Mouse (Mus musculus) midbrain, embryonic 12.5 days (tissue): Measurements from ENCODE around the gene Defb28. TPM values are rescaled to one million over a fixed set of nuclear protein-coding genes. Genes with fewer than 3 reads are reported as not detected.

ENCODE experiments used
- ATAC-seq: fragments of 200-750 bp; cut with Nextera tagmentation; 2 replicates; pipeline ENCODE4 v1.8.0; 2017; ENCODE audit warnings: low read depth, moderate TSS enrichment, moderate library complexity; ENCODE audit not compliant: low FRiP score
- H3K27ac ChIP-seq: fragments of 300-500 bp; sonication (generic); replicated peaks from 2 replicates; pipeline ENCODE4 v1.5.1; 2016; ENCODE audit warnings: mild to moderate bottlenecking
- H3K27me3 ChIP-seq: fragments of 300-500 bp; sonication (generic); 2 replicates; pipeline ENCODE4 v1.6.1; 2016; ENCODE audit warnings: mild to moderate bottlenecking
- H3K36me3 ChIP-seq: fragments of 300-500 bp; sonication (generic); 2 replicates; pipeline ENCODE4 v1.6.1; 2016
- H3K4me1 ChIP-seq: fragments of 300-500 bp; sonication (generic); 2 replicates; pipeline ENCODE4 v1.6.1; 2016
- H3K4me2 ChIP-seq: fragments of 300-500 bp; sonication (generic); replicated peaks from 2 replicates; pipeline ENCODE4 v1.6.1; 2016; ENCODE audit warnings: mild to moderate bottlenecking, moderate library complexity
- H3K4me3 ChIP-seq: fragments of 300-500 bp; sonication (generic); 2 replicates; pipeline ENCODE4 v1.5.1; 2016; ENCODE audit warnings: mild to moderate bottlenecking
- H3K9ac ChIP-seq: fragments of 300-500 bp; sonication (generic); replicated peaks from 2 replicates; pipeline ENCODE4 v1.6.1; 2016; ENCODE audit warnings: mild to moderate bottlenecking, moderate library complexity
- H3K9me3 ChIP-seq: fragments of 300-500 bp; sonication (generic); 2 replicates; pipeline ENCODE4 v1.6.1; 2016; ENCODE audit warnings: mild to moderate bottlenecking
- WGBS: fragments of 180-500 bp; shearing (Covaris S2); methylation state at CpG from one replicate; pipeline ENCODE4 v1.1.7; 2016; 5-methylcytosine and 5-hydroxymethylcytosine counted together
- polyA plus RNA-seq: library from polyadenylated mRNA; unstranded; fragments of >200 nt; fragmentation: Nextera tagmentation; extraction: Ambion mirVana; gene quantifications from 2 replicates; pipeline ENCODE4 v1.2.1, GENCODE M21; 2016

Gene Defb28
- polyA plus RNA-seq, 1 experiment from 2014 or later, result not detected

GRCm38 (mm10) chr2:152570313-152570712, 52.3 kb downstream of the Defb28 start:
- Histone ChIP-seq H3K4me1 (no peaks in the 10 kb centered on the region), H3K4me3 (no peak overlapping the region), H3K4me2 (no peak overlapping the region), H3K9me3 (no peaks in the 10 kb centered on the region), H3K36me3 (no peaks in the 10 kb centered on the region), H3K27me3 (no peaks in the 10 kb centered on the region), H3K9ac (no peak overlapping the region), H3K27ac (no peak overlapping the region)
- no peak for ATAC-seq
- 89% methylated on average over 6 of the region's 6 CpGs for WGBS

Other genes starting within 250 kb of the Defb28 start
- gene Tbc1d20, start 224.4 kb upstream of the Defb28 start, polyA plus RNA-seq, result 35.3 and 40.3 TPM in 2 replicates
- 91.4 and 96.6 TPM in 2 replicates for gene Rbck1, start 185.6 kb upstream of the Defb28 start, polyA plus RNA-seq
- 2.1 and 2.5 TPM in 2 replicates for gene Trib3, start 174.2 kb upstream of the Defb28 start, polyA plus RNA-seq
- 12.5 and 16.1 TPM in 2 replicates for gene Nrsn2, start 141.6 kb upstream of the Defb28 start, polyA plus RNA-seq
- 15.6 and 18.7 TPM in 2 replicates for gene Sox12, start 120.2 kb upstream of the Defb28 start, polyA plus RNA-seq
- gene Zcchc3, start 103.2 kb upstream of the Defb28 start, polyA plus RNA-seq, result 51.3 and 53.3 TPM in 2 replicates
- gene 6820408C15Rik, start 102.7 kb upstream of the Defb28 start, polyA plus RNA-seq, result 0.54 and 1.1 TPM in 2 replicates
- not detected in 2 replicates for gene Defb23, start 53.6 kb upstream of the Defb28 start, polyA plus RNA-seq
- gene Defb20, start 41.2 kb upstream of the Defb28 start, polyA plus RNA-seq, result not detected in 2 replicates
- not detected in 2 replicates for gene Defb22, start 28.1 kb upstream of the Defb28 start, polyA plus RNA-seq
- gene Defb26, start 6.6 kb upstream of the Defb28 start, polyA plus RNA-seq, result not detected in 2 replicates
- gene Defb29, start 21.8 kb downstream of the Defb28 start, polyA plus RNA-seq, result not detected in 2 replicates
- not detected in 2 replicates for gene Gm17416, start 51.1 kb downstream of the Defb28 start, polyA plus RNA-seq
- not detected in 2 replicates for gene Defb21, start 54.5 kb downstream of the Defb28 start, polyA plus RNA-seq
- not detected in 2 replicates for gene Defb19, start 62.1 kb downstream of the Defb28 start, polyA plus RNA-seq
- not detected in 2 replicates for gene Defb45, start 81.1 kb downstream of the Defb28 start, polyA plus RNA-seq
- gene Defb36, start 86.1 kb downstream of the Defb28 start, polyA plus RNA-seq, result not detected in 2 replicates
- not detected in 2 replicates for gene Defb25, start 104.8 kb downstream of the Defb28 start, polyA plus RNA-seq
- 0.31 TPM in 1 of 2 replicates, not detected in the other for gene Rem1, start 108.7 kb downstream of the Defb28 start, polyA plus RNA-seq
- 142 and 147 TPM in 2 replicates for gene H13, start 151.2 kb downstream of the Defb28 start, polyA plus RNA-seq
- gene Mcts2, start 168.8 kb downstream of the Defb28 start, polyA plus RNA-seq, result 38.4 and 39.6 TPM in 2 replicates
- 65.1 and 69.6 TPM in 2 replicates for gene Id1, start 218.0 kb downstream of the Defb28 start, polyA plus RNA-seq
- gene Cox4i2, start 235.9 kb downstream of the Defb28 start, polyA plus RNA-seq, result 3.2 and 3.9 TPM in 2 replicates